Mouse (Mus musculus): ENCODE results near the gene H2-DMb2. TPM values are rescaled to one million over a fixed set of nuclear protein-coding genes. Genes with fewer than 3 reads are reported as not detected.

Gene H2-DMb2
- polyA plus RNA-seq, 1 experiment: 4.1 TPM

Other genes with a start within 250 kb of the H2-DMb2 start
- gene Platr17, start 238.2 kb upstream of the H2-DMb2 start, polyA plus RNA-seq (2012; rRNA removed): 0.14 and 0.15 TPM in 2 replicates
- 28.1 and 31.0 TPM in 2 replicates for gene Daxx, start 233.9 kb upstream of the H2-DMb2 start, polyA plus RNA-seq (2012; rRNA removed)
- gene Tapbp, start 227.4 kb upstream of the H2-DMb2 start, polyA plus RNA-seq (2012; rRNA removed): 84.7 and 122 TPM in 2 replicates
- gene Zbtb22, start 227.4 kb upstream of the H2-DMb2 start, polyA plus RNA-seq (2012; rRNA removed): 20.1 and 23.1 TPM in 2 replicates
- 132 and 164 TPM in 2 replicates for gene Rgl2, start 213.8 kb upstream of the H2-DMb2 start, polyA plus RNA-seq (2012; rRNA removed)
- gene Pfdn6, start 203.0 kb upstream of the H2-DMb2 start, polyA plus RNA-seq (2012; rRNA removed): 86.5 and 87.2 TPM in 2 replicates
- 15.8 and 17.2 TPM in 2 replicates for gene Wdr46, start 202.6 kb upstream of the H2-DMb2 start, polyA plus RNA-seq (2012; rRNA removed)
- gene B3galt4, start 191.8 kb upstream of the H2-DMb2 start, polyA plus RNA-seq (2012; rRNA removed): 7.7 TPM in 2 replicates
- 39.3 and 39.7 TPM in 2 replicates for gene Vps52, start 187.5 kb upstream of the H2-DMb2 start, polyA plus RNA-seq (2012; rRNA removed)
- 1,060 and 1,160 TPM in 2 replicates for gene Rps18, start 187.3 kb upstream of the H2-DMb2 start, polyA plus RNA-seq (2012; rRNA removed)
- 987 and 1,071 TPM in 2 replicates for gene H2-K1, start 143.0 kb upstream of the H2-DMb2 start, polyA plus RNA-seq (2012; rRNA removed)
- 46.1 and 76.8 TPM in 2 replicates for gene Ring1, start 118.6 kb upstream of the H2-DMb2 start, polyA plus RNA-seq (2012; rRNA removed)
- gene H2-Ke6, start 115.2 kb upstream of the H2-DMb2 start, polyA plus RNA-seq (2012; rRNA removed): 86.6 and 112 TPM in 2 replicates
- gene Slc39a7, start 111.6 kb upstream of the H2-DMb2 start, polyA plus RNA-seq (2012; rRNA removed): 106 and 110 TPM in 2 replicates
- gene Rxrb, start 111.5 kb upstream of the H2-DMb2 start, polyA plus RNA-seq (2012; rRNA removed): 47.7 and 53.1 TPM in 2 replicates
- 0.99 and 1.8 TPM in 2 replicates for gene Col11a2, start 103.9 kb upstream of the H2-DMb2 start, polyA plus RNA-seq (2012; rRNA removed)
- 1.7 and 2.1 TPM in 2 replicates for gene H2-Oa, start 51.0 kb upstream of the H2-DMb2 start, polyA plus RNA-seq (2012; rRNA removed)
- gene H2-DMa, start 23.8 kb upstream of the H2-DMb2 start, polyA plus RNA-seq (2012; rRNA removed): 30.0 and 31.9 TPM in 2 replicates
- 135 and 154 TPM in 2 replicates for gene Brd2, start 20.7 kb upstream of the H2-DMb2 start, polyA plus RNA-seq (2012; rRNA removed)
- 22.4 and 22.8 TPM in 2 replicates for gene H2-DMb1, start 9.8 kb downstream of the H2-DMb2 start, polyA plus RNA-seq (2012; rRNA removed)
- gene Tap1, start 44.2 kb downstream of the H2-DMb2 start, polyA plus RNA-seq (2012; rRNA removed): 29.5 and 40.1 TPM in 2 replicates
- 34.7 and 37.4 TPM in 2 replicates for gene Psmb9, start 44.5 kb downstream of the H2-DMb2 start, polyA plus RNA-seq (2012; rRNA removed)
- 81.2 and 88.3 TPM in 2 replicates for gene Psmb8, start 54.4 kb downstream of the H2-DMb2 start, polyA plus RNA-seq (2012; rRNA removed)
- 37.9 and 42.4 TPM in 2 replicates for gene Tap2, start 60.2 kb downstream of the H2-DMb2 start, polyA plus RNA-seq (2012; rRNA removed)
- gene H2-Ob, start 95.6 kb downstream of the H2-DMb2 start, polyA plus RNA-seq (2012; rRNA removed): 2.7 and 5.0 TPM in 2 replicates
- gene H2-Ab1, start 114.4 kb downstream of the H2-DMb2 start, polyA plus RNA-seq (2012; rRNA removed): 251 and 267 TPM in 2 replicates
- 281 and 288 TPM in 2 replicates for gene H2-Aa, start 144.5 kb downstream of the H2-DMb2 start, polyA plus RNA-seq (2012; rRNA removed)
- gene H2-Eb1, start 162.6 kb downstream of the H2-DMb2 start, polyA plus RNA-seq (2012; rRNA removed): 248 and 252 TPM in 2 replicates
- 0.09 and 0.18 TPM in 2 replicates for gene H2-Eb2, start 182.4 kb downstream of the H2-DMb2 start, polyA plus RNA-seq (2012; rRNA removed)
- 0.28 and 0.40 TPM in 2 replicates for gene Btnl2, start 211.5 kb downstream of the H2-DMb2 start, polyA plus RNA-seq (2012; rRNA removed)
- gene Btnl1, start 233.8 kb downstream of the H2-DMb2 start, polyA plus RNA-seq (2012; rRNA removed): not detected in 2 replicates

Data from urinary bladder, adult 2 months (tissue).